Mouse (Mus musculus) macrophage (primary cell): ENCODE data around the gene Klk6. TPM values are rescaled to one million over a fixed set of nuclear protein-coding genes. Genes with fewer than 3 reads are reported as not detected.

ENCODE experiments used
- H3K27ac ChIP-seq: fragments of 350-480 bp; formaldehyde crosslinking; 2 replicates; pipeline ENCODE4 v1.9.0; 2021
- H3K36me3 ChIP-seq: fragments of 350-480 bp; formaldehyde crosslinking; 2 replicates; pipeline ENCODE4 v1.9.0; 2021; ENCODE audit errors: inconsistent target
- H3K4me3 ChIP-seq: fragments of 350-480 bp; formaldehyde crosslinking; 2 replicates; pipeline ENCODE4 v1.9.0; 2021; ENCODE audit errors: inconsistent target
- H3K79me2 ChIP-seq: fragments of 350-480 bp; formaldehyde crosslinking; 2 replicates; pipeline ENCODE4 v1.9.0; 2021; ENCODE audit errors: inconsistent target
- WGBS: methylation state at CpG from one replicate; pipeline ENCODE4 v1.1.7; 2026; ENCODE audit warnings: inconsistent platforms; ENCODE audit not compliant: missing documents; 5-methylcytosine and 5-hydroxymethylcytosine counted together
- polyA plus RNA-seq: library from polyadenylated mRNA; stranded (reverse); fragments of 250-400 nt; gene quantifications from 3 replicates; pipeline ENCODE4 v1.2.4, GENCODE M21; 2018; ENCODE audit warnings: inconsistent platforms
- total RNA-seq, 78 experiments: library from RNA; depleted of rRNA; stranded (reverse); fragments of 250-400 nt; gene quantifications; 1 replicate in 9 of 78; 2 replicates in 24 of 78; 3 replicates in 43 of 78; 4 replicates in 2 of 78; pipeline ENCODE4 v1.2.4; 2018; ENCODE audit warnings: inconsistent platforms in 56 of 78

Gene Klk6
- not detected for total RNA-seq (2018; cell fraction: chromatin; rRNA removed)
- total RNA-seq (2018; cell fraction: cytosol; rRNA removed): not detected
- not detected for total RNA-seq (2018; cell fraction: nucleus; rRNA removed)
- polyA plus RNA-seq: not detected in 3 replicates

- Histone ChIP-seq H3K36me3 (no peaks in the 10 kb centered on the region), H3K4me3 (no peak within 1 kb of the TSS), H3K79me2 (no peaks in the 10 kb centered on the region), H3K27ac (no peak within 1 kb of the TSS)
- WGBS: 88% methylated on average over 9 of the region's 10 CpGs
These were observed at the start of gene Klk6 for GRCm38 (mm10) chr7:43824199-43824598. Gene Klk6, plus strand, starts transcription at chr7:43824499.

- Histone ChIP-seq H3K27ac (no peak overlapping the region), H3K36me3 (no peaks in the 10 kb centered on the region), H3K79me2 (no peaks in the 10 kb centered on the region), H3K4me3 (no peak overlapping the region)
- WGBS: 86% methylated on average over 6 of the region's 6 CpGs
These were observed 49.5 kb upstream of the Klk6 start for GRCm38 (mm10) chr7:43774802-43775201.

- Histone ChIP-seq H3K4me3 (no peak overlapping the region), H3K79me2 (no peaks in the 10 kb centered on the region), H3K27ac (no peak overlapping the region), H3K36me3 (no peaks in the 10 kb centered on the region)
- WGBS: 84% methylated on average over 7 of the region's 7 CpGs
These were observed 48.8 kb upstream of the Klk6 start for GRCm38 (mm10) chr7:43775311-43776057.

GRCm38 (mm10) chr7:43776506-43776905 lies 47.8 kb upstream of the Klk6 start:
- no peaks in the 10 kb centered on the region for H3K36me3 ChIP-seq
- no peak overlapping the region for H3K27ac ChIP-seq
- H3K4me3 ChIP-seq: no peak overlapping the region
- no peaks in the 10 kb centered on the region for H3K79me2 ChIP-seq
- WGBS: 89% methylated on average over 5 of the region's 5 CpGs

- 90% methylated on average over 12 of the region's 12 CpGs for WGBS
- no peaks in the 10 kb centered on the region for H3K36me3 ChIP-seq
- H3K79me2 ChIP-seq: no peaks in the 10 kb centered on the region
These were observed 46.9 kb upstream of the Klk6 start for GRCm38 (mm10) chr7:43777423-43777822.

GRCm38 (mm10) chr7:43778176-43778970 lies 45.9 kb upstream of the Klk6 start:
- H3K4me3 ChIP-seq: no peak overlapping the region
- no peaks in the 10 kb centered on the region for H3K79me2 ChIP-seq
- H3K27ac ChIP-seq: no peak overlapping the region
- H3K36me3 ChIP-seq: no peaks in the 10 kb centered on the region
- 90% methylated on average over 10 of the region's 10 CpGs for WGBS

More at GRCm38 (mm10) chr7:43777423-43777822, 46.9 kb upstream of the Klk6 start:
- no peak overlapping the region for H3K4me3 ChIP-seq
- no peak overlapping the region for H3K27ac ChIP-seq

GRCm38 (mm10) chr7:43780241-43780640 lies 44.1 kb upstream of the Klk6 start:
- H3K79me2 ChIP-seq: no peaks in the 10 kb centered on the region
- 77% methylated on average over 6 of the region's 6 CpGs for WGBS
- no peak overlapping the region for H3K27ac ChIP-seq
- H3K4me3 ChIP-seq: no peak overlapping the region
- no peaks in the 10 kb centered on the region for H3K36me3 ChIP-seq

- 29% methylated on average over 4 of the region's 5 CpGs for WGBS
- Histone ChIP-seq H3K79me2 (no peaks in the 10 kb centered on the region), H3K4me3 (no peak within 1 kb of the TSS), H3K27ac (no peak within 1 kb of the TSS), H3K36me3 (no peaks in the 10 kb centered on the region)
These were observed 43.6 kb upstream of the Klk6 start, which contains the start of gene Klk10 for GRCm38 (mm10) chr7:43780746-43781145. Gene Klk10, plus strand, starts transcription at chr7:43781035.

GRCm38 (mm10) chr7:43781541-43781940 lies 42.8 kb upstream of the Klk6 start:
- Histone ChIP-seq H3K79me2 (no peaks in the 10 kb centered on the region), H3K27ac (no peak overlapping the region), H3K4me3 (no peak overlapping the region), H3K36me3 (no peaks in the 10 kb centered on the region)
- WGBS: 90% methylated on average over 11 of the region's 11 CpGs

GRCm38 (mm10) chr7:43782275-43783265 lies 41.7 kb upstream of the Klk6 start:
- no peak overlapping the region for H3K4me3 ChIP-seq
- no peak overlapping the region for H3K27ac ChIP-seq
- WGBS: 11% methylated on average over 36 of the region's 36 CpGs
- H3K36me3 ChIP-seq: no peaks in the 10 kb centered on the region
- no peaks in the 10 kb centered on the region for H3K79me2 ChIP-seq

GRCm38 (mm10) chr7:43785286-43785685 lies 39.0 kb upstream of the Klk6 start:
- Histone ChIP-seq H3K27ac (no peak overlapping the region), H3K79me2 (no peaks in the 10 kb centered on the region), H3K4me3 (no peak overlapping the region), H3K36me3 (no peaks in the 10 kb centered on the region)
- WGBS: 100% methylated on average over 1 of the region's 1 CpGs

GRCm38 (mm10) chr7:43788096-43788495 lies 36.2 kb upstream of the Klk6 start:
- Histone ChIP-seq H3K36me3 (no peaks in the 10 kb centered on the region), H3K4me3 (no peak overlapping the region), H3K27ac (no peak overlapping the region), H3K79me2 (no peaks in the 10 kb centered on the region)
- WGBS: 82% methylated on average over 3 of the region's 3 CpGs

GRCm38 (mm10) chr7:43789295-43789694 lies 35.0 kb upstream of the Klk6 start:
- no peaks in the 10 kb centered on the region for H3K79me2 ChIP-seq
- no peak overlapping the region for H3K27ac ChIP-seq
- WGBS: 71% methylated on average over 2 of the region's 2 CpGs
- no peak overlapping the region for H3K4me3 ChIP-seq
- no peaks in the 10 kb centered on the region for H3K36me3 ChIP-seq

GRCm38 (mm10) chr7:43791591-43791990 lies 32.7 kb upstream of the Klk6 start, which contains the start of gene Klk9:
Gene Klk9, plus strand, starts transcription at chr7:43791891.
- H3K79me2 ChIP-seq: no peaks in the 10 kb centered on the region
- H3K36me3 ChIP-seq: no peaks in the 10 kb centered on the region
- WGBS: 81% methylated on average over 7 of the region's 7 CpGs
- no peak within 1 kb of the TSS for H3K27ac ChIP-seq
- H3K4me3 ChIP-seq: no peak within 1 kb of the TSS
